Mouse (Mus musculus): Measurements from ENCODE around the gene Mapkap1. TPM values are rescaled to one million over a fixed set of nuclear protein-coding genes. Genes with fewer than 3 reads are reported as not detected.

Gene Mapkap1
- 39.8 and 57.3 TPM in 2 replicates for polyA plus RNA-seq (2012; rRNA removed)

DNA sequence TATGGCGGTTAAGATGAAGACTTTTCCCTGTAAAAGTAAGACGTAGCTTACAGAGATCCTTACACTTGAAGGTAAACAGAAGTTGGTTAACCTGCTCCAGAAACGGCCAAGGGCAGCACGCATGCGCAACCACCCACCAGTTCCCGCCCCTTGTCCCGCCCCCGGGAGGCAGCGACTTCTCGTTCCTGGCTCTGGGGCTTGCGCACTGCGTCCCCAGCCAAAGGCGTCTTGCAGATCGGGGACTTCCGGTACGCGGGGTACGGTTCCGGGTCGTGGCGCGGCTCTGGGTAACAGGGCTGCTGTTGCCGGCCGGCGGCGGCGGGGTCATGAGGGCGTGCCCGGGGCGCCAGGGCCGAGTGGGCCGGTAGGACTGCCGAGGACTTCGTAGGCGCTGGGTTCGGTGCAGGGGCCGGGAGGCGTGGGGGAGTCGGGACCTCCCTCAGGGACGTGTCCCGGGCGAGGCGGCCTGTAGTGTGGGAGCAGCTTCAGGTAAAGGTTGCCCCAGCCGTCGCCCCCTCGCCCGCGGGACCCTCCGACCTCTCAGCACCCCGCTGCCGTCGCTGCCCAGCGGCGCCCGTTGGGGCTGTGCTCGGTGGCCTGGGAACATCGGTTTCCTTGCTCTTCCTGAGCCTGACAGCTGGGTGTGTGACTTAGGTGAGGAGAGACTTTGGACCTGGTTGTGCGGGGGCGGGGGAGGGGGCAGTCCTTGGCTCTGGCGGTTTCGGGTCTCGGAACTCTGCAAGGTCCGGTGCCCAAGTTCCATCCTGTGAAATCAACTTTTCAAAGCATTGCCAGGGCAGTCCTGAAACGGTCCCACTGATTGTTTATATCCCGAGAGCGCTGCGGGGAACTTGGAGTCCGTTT, at the start of gene Mapkap1:
Mapkap1 (plus strand) TSS at position 171 of the 864 bp plus-strand sequence.

GRCm38 (mm10) chr2:34372305-34373301, 34.0 kb upstream of the Mapkap1 start, which contains the start of gene Pbx3:
Gene Pbx3 (minus strand): TSS chr2:34373142.

Other genes with a start within 250 kb of the Mapkap1 start
- gene Pbx3, start 33.6 kb upstream of the Mapkap1 start, polyA plus RNA-seq (2012; rRNA removed): 10.8 and 11.8 TPM in 2 replicates